Mouse (Mus musculus) kidney, postnatal 0 days (tissue): ENCODE measurements around the gene Mfap1b. TPM values are rescaled to one million over a fixed set of nuclear protein-coding genes. Genes with fewer than 3 reads are reported as not detected.
"Not testable (repeated sequence)": the region's sequence is repeated elsewhere in the genome, so short reads cannot be mapped to it uniquely, and the experiment has no call there.

Source experiments
- ATAC-seq: fragments of 200-750 bp; cut with Nextera tagmentation; replicated peaks from 2 replicates; pipeline ENCODE4 v1.8.0; 2017; ENCODE audit warnings: low read depth, moderate number of reproducible peaks, moderate TSS enrichment, moderate library complexity; ENCODE audit not compliant: low FRiP score
- DNase-seq: peaks from one replicate; pipeline ENCODE4 v3.0.0-alpha.2; 2016; ENCODE audit warnings: low spot score
- H3K27ac ChIP-seq: fragments of 300-500 bp; sonication (generic); 2 replicates; pipeline ENCODE4 v1.5.1; 2014; ENCODE audit warnings: mild to moderate bottlenecking
- H3K27me3 ChIP-seq: fragments of 300-500 bp; sonication (generic); 2 replicates; pipeline ENCODE4 v1.6.1; 2014; ENCODE audit warnings: low read length, mixed read lengths; ENCODE audit not compliant: insufficient read depth
- H3K36me3 ChIP-seq: fragments of 300-500 bp; sonication (generic); 2 replicates; pipeline ENCODE4 v1.6.1; 2014; ENCODE audit warnings: low read length, mixed read lengths; ENCODE audit not compliant: insufficient read depth
- H3K4me1 ChIP-seq: fragments of 300-500 bp; sonication (generic); replicated peaks from 2 replicates; pipeline ENCODE4 v1.6.1; 2014; ENCODE audit warnings: antibody characterized with exemption, low read length, mixed read lengths; ENCODE audit not compliant: insufficient read depth
- H3K4me2 ChIP-seq: fragments of 300-500 bp; sonication (generic); 2 replicates; pipeline ENCODE4 v1.6.1; 2014; ENCODE audit warnings: mild to moderate bottlenecking, low read length, moderate library complexity, mixed read lengths
- H3K4me3 ChIP-seq: fragments of 300-500 bp; sonication (generic); replicated peaks from 2 replicates; pipeline ENCODE4 v1.5.1; 2014; ENCODE audit warnings: low read depth, low read length
- H3K9ac ChIP-seq: fragments of 300-500 bp; sonication (generic); 2 replicates; pipeline ENCODE4 v1.6.1; 2014; ENCODE audit warnings: low read depth, low read length
- H3K9me3 ChIP-seq: fragments of 300-500 bp; sonication (generic); replicated peaks from 2 replicates; pipeline ENCODE4 v1.6.1; 2016; ENCODE audit warnings: low read length, inconsistent platforms, mixed read lengths
- CTCF ChIP-seq: IDR thresholded peaks from 2 replicates; pipeline ENCODE4 v1.5.1; 2016; ENCODE audit warnings: antibody characterized with exemption, low read depth, mild to moderate bottlenecking, moderate library complexity
- WGBS: fragments of 180-500 bp; shearing (Covaris S2); extraction: QIAGEN DNeasy Blood & Tissue Kit; methylation state at CpG from one replicate; pipeline ENCODE4 v1.1.7; 2014; 5-methylcytosine and 5-hydroxymethylcytosine counted together
- polyA plus RNA-seq: library from polyadenylated mRNA; unstranded; fragments of >200 nt; fragmentation: Nextera tagmentation; extraction: Ambion mirVana; gene quantifications from 2 replicates; pipeline ENCODE4 v1.2.1, GENCODE M21; 2015

Gene Mfap1b
- polyA plus RNA-seq, 1 experiment from 2014 or later, result 43.2 TPM

DNA sequence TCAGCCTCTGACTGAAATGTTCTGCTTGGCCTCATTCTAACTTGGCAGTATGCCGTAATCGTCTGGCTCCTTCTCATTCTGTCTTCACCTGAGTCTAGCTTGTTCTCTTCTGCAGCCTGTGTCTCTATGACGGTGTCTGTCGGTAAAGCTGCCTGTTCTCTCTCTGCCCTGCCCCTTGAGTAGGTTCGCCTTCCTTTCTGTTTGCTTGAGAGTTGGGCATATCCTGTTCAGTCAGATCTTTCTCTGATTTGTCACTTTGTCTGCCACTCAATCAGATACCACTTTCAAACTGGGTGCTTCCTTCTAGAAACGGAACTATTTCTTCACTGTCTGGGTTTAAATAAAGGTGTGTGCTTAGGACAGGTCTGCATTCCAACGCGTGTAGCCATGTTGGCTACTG is 37.5 kb upstream of the Mfap1b start:
- no peak overlapping the region for H3K27ac ChIP-seq
- H3K4me1 ChIP-seq, result peaks cover 6% of the 10 kb centered on the region
- H3K9me3 ChIP-seq, result no peaks in the 10 kb centered on the region
- no peak for TF ChIP-seq CTCF
- H3K4me2 ChIP-seq, result no peak overlapping the region
- ATAC-seq, result no peak
- H3K27me3 ChIP-seq, result no peaks in the 10 kb centered on the region
- H3K4me3 ChIP-seq, result no peak overlapping the region
- 0 out of 2 replicates have a peak, but pooled peaks cover 7% of the 10 kb centered on the region for H3K36me3 ChIP-seq
- 95% methylated on average over 8 of the region's 8 CpGs for WGBS
- H3K9ac ChIP-seq, result no peak overlapping the region
- no peak for DNase-seq

DNA sequence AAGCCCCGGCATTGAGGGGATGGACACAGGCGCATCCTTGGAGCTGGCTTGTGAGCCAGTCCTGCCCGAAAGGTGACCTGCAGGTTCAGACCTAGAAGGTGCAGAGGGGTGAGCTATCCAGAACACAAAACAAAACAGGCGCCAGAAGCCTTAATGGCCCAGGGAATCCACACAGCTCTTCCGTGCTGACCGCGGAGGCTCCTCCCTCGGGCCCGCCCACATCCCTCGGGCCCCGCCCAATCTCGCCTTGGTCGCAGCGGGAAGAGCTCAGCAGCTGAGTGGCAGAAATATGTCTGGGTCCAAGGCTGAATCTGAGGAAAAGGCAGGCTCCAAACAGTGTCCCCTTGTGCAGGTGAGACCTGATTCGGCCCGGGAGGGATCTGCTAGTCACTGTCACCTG is 35.7 kb upstream of the Mfap1b start:
- H3K4me3 ChIP-seq, result peak overlapping the region; percentile 39
- ATAC-seq, result peak; percentile 81
- 23% methylated on average over 16 of the region's 16 CpGs for WGBS
- TF ChIP-seq CTCF, result no peak
- no peaks in the 10 kb centered on the region for H3K9me3 ChIP-seq
- H3K9ac ChIP-seq, result 0 out of 2 replicates have a peak overlapping the region, but pooled peaks have one; percentile 47
- H3K27me3 ChIP-seq, result no peaks in the 10 kb centered on the region
- H3K27ac ChIP-seq, result no peak overlapping the region
- peak; percentile 72 for DNase-seq
- H3K4me1 ChIP-seq, result peaks cover 6% of the 10 kb centered on the region
- peak overlapping the region; percentile 65 for H3K4me2 ChIP-seq
- H3K36me3 ChIP-seq, result 0 out of 2 replicates have a peak, but pooled peaks cover 7% of the 10 kb centered on the region

DNA sequence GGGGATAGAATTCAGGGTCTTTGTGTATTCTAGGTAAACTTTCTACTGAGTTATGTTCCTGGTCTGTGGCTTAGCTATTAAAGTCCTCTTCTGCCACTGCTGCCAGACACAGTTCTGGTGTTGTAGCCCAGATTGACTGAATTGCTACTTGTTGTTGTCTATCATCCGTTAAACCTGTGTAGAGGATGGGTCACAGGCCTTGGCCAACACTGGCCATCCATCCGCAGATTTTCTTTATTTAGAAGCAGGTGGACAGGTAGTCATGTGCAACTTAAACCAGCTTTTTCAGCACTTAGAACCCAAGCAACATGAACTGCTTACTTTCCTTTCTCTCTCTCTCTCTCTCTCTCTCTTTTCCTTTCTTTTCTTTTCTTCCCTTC is 34.1 kb upstream of the Mfap1b start:
- peak overlapping the region; percentile 55; the same call in 1 of the 2 replicates for H3K4me3 ChIP-seq
- no peak for TF ChIP-seq CTCF
- WGBS, result 70% methylated on average over 2 of the region's 2 CpGs
- no peaks in the 10 kb centered on the region for H3K9me3 ChIP-seq
- ATAC-seq (no peak), DNase-seq (no peak)
- no peak overlapping the region for H3K27ac ChIP-seq
- H3K4me2 ChIP-seq, result peak overlapping the region; percentile 54
- H3K36me3 ChIP-seq, result 0 out of 2 replicates have a peak, but pooled peaks cover 4% of the 10 kb centered on the region
- H3K4me1 ChIP-seq, result peaks cover 6% of the 10 kb centered on the region
- H3K9ac ChIP-seq, result no peak overlapping the region
- no peaks in the 10 kb centered on the region for H3K27me3 ChIP-seq

DNA sequence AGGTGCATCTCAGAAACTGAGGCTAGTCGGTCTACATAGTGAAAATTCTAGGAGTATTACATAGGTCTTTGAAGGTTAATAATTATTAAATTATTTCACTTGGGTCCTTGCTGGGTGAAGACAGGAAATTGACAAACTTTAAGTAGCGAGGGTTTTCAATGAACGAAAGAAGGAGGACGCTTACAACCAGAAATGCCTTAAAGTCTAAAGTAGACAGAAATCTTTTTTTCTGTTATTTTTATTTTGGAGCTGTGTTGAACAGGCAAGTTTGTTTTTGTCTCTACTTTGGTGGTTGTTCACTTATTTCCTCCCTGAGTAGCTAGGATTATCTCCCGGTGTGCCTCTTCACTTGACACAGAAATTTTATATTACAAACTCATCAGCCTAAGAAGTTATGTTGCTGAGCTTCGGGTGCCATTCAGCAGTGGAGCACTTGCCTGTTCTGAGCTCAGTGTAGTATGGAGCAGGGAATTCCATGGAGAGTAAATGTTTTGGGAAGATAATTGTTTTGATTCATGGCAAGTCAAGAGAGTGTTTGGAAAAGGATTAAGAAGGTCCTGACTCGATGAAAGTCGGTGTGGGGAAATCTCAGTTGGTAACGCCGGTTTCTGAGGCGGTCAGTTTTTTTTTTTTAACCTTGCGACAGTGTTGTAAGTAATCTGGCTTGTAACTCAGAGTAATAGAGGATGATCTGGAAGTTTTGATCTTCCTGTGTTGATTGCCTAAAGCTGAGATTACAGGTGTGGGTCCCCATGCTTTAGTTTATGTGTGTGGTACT is 33.5 kb upstream of the Mfap1b start:
- H3K4me3 ChIP-seq, result peak overlapping the region; percentile 55
- no peak overlapping the region for H3K27ac ChIP-seq
- H3K9me3 ChIP-seq, result no peaks in the 10 kb centered on the region
- ATAC-seq, result no peak
- peak overlapping the region; percentile 54 for H3K4me2 ChIP-seq
- WGBS, result 6% methylated on average over 12 of the region's 12 CpGs
- DNase-seq, result peak; percentile 4
- H3K36me3 ChIP-seq, result 0 out of 2 replicates have a peak, but pooled peaks cover 4% of the 10 kb centered on the region
- peaks cover 6% of the 10 kb centered on the region for H3K4me1 ChIP-seq
- no peak for TF ChIP-seq CTCF
- H3K27me3 ChIP-seq, result no peaks in the 10 kb centered on the region
- peak overlapping the region; percentile 9; the same call in 1 of the 2 replicates for H3K9ac ChIP-seq

DNA sequence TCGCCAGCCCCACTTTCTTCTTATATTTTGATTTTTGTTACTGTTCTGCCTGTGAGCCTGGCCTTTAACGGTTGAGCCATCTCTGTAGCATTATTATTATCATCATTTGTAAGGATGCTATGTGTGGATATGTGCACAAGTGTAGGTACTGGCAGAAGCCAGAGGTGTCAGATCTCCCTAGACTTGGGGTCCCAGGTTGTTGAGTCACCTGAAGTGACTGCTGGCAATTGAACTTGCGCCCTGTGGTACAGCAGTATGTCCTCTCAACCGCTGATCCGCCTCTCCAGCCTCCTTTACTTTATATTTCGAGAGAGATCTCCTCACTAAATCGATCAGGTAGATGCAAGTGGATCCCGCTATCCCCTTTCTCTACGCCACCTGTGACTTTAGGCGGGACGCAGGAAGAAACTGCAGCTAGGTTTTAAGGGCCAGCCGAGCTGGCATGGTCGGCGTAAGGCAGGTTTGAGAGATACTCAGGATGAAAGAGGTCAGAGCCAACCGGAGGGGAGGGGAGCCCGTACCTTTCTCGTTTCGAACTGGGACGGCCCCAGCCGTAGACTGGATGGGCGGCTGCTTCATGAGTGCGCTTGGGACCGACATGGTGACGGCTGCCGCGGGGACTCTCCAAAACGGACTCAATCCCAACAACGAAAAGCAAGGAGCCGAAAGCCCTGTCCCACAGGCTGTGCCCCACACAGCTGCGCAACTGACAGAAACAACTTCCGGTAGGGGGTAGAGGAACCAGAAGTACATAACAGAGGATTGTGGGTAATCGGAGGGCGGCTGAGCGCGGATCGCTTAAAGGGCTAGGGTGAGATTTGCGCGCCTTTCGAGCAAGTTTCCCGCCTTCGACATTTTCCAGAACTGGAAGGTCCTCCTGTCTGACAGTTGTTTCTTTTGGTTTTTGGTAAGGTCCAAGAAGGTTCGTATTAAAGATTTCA is 32.3 kb upstream of the Mfap1b start, which contains the start of the genes Mfap1a and Wdr76:
Gene Mfap1a (minus strand): TSS at position 724 of the 941 bp plus-strand sequence.
Gene Wdr76 (plus strand): TSS at position 782 of the 941 bp plus-strand sequence.
- not testable (repeated sequence) for H3K36me3 ChIP-seq, H3K27me3 ChIP-seq, H3K4me1 ChIP-seq, H3K9me3 ChIP-seq
- Histone ChIP-seq H3K9ac (peak within 1 kb of the TSS; percentile 71), H3K4me3 (peak within 1 kb of the TSS; percentile 55), H3K4me2 (peak within 1 kb of the TSS; percentile 54), H3K27ac (peak within 1 kb of the TSS; percentile 76)
- 3% methylated on average over 38 of the region's 42 CpGs for WGBS
- peak; percentile 23; the same call in 1 of the 2 replicates for TF ChIP-seq CTCF
- ATAC-seq (peak; percentile 91), DNase-seq (peak; percentile 98)

DNA sequence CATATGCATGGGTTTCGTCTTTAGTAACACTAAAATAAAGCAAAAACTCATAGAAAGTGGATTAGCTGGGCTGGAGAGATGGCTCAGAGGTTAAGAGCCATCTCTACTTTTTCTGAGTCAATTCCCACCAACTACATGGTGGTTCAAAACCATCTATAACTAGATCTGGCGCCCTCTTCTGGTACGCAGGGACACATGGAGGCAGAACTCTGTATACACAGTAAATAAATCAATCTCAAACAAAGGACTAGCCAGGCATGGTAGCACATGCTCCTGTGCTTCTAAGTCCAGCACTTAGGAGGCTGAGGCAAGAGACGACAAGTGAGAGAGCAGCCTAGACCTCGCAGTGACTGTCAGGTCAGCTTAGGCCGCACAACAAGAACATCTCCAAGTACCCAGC is 27.7 kb upstream of the Mfap1b start:
- DNase-seq, ATAC-seq: not testable (repeated sequence)
- 92% methylated on average over 2 of the region's 6 CpGs for WGBS

DNA sequence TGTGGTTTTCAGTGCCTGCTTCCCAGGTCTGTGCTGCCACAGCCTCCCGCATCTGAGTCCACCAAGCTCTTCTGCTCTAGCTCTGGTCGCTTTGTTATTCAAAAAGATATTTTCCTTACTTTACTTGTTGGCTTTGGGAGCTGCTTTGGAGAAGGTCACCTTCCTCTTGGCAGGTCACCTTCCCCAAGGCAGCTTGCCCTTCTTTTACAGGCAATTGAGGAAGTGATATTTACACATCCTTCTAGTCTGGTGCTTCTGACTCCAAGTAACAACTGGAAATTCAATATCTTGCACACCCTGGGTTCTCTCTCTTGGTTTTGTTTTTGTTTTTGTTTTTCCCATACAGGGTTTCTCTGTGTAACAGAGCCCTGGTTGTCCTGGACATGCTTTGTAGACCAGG is 10.5 kb upstream of the Mfap1b start:
- H3K27me3 ChIP-seq, ATAC-seq, H3K36me3 ChIP-seq, H3K4me2 ChIP-seq, H3K4me3 ChIP-seq, H3K27ac ChIP-seq, H3K9me3 ChIP-seq, H3K9ac ChIP-seq, DNase-seq, H3K4me1 ChIP-seq: not testable (repeated sequence)
- WGBS, result 78% methylated on average over 1 of the region's 2 CpGs

More for the DNA sequence above, 27.7 kb upstream of the Mfap1b start:
- not testable (repeated sequence) for H3K4me2 ChIP-seq, H3K9me3 ChIP-seq, H3K4me3 ChIP-seq, H3K27me3 ChIP-seq, H3K36me3 ChIP-seq, H3K9ac ChIP-seq, H3K4me1 ChIP-seq, H3K27ac ChIP-seq
